Mouse (Mus musculus): ENCODE data around the gene Neto2.

GRCm38 (mm10) chr8:85606974-85607373, 93.8 kb downstream of the Neto2 start:
- TF ChIP-seq CTCF (conservative IDR thresholded peaks at IDR 0.05; ENCODE audit: insufficient read depth, insufficient read length, low read depth, low read length) (no peak), POLR2A (IDR thresholded peaks at IDR 0.05; ENCODE audit: low read depth, low read length) (no peak)

Measured in kidney, adult 2 months (tissue).